Mouse (Mus musculus) kidney, adult 2 months (tissue): ENCODE measurements around the gene Rbfox1. TPM values are rescaled to one million over a fixed set of nuclear protein-coding genes. Genes with fewer than 3 reads are reported as not detected.

ENCODE experiments used
- DNase-seq: peaks from one replicate; pipeline ENCODE4 v3.0.0; 2021
- H3K27ac ChIP-seq: fragments of 200-500 bp; 2 replicates; pipeline ENCODE4 v1.5.1; 2012; ENCODE audit warnings: low read depth, low read length, control low read depth, inconsistent platforms; ENCODE audit not compliant: insufficient read depth
- H3K27me3 ChIP-seq: fragments of 200-500 bp; replicated peaks from 2 replicates; pipeline ENCODE4 v1.6.1; 2012; ENCODE audit warnings: mild to moderate bottlenecking, moderate library complexity, low read length, inconsistent platforms; ENCODE audit not compliant: control insufficient read depth, insufficient read depth
- H3K36me3 ChIP-seq: fragments of 200-500 bp; 2 replicates; pipeline ENCODE4 v1.6.1; 2012; ENCODE audit warnings: mild to moderate bottlenecking, moderate library complexity, low read length, inconsistent platforms; ENCODE audit not compliant: control insufficient read depth, insufficient read depth
- H3K4me1 ChIP-seq: fragments of 200-500 bp; 2 replicates; pipeline ENCODE4 v1.6.1; 2011; ENCODE audit warnings: low read length; ENCODE audit not compliant: control insufficient read depth, insufficient read depth
- H3K4me3 ChIP-seq: fragments of 200-500 bp; 2 replicates; pipeline ENCODE4 v1.5.1; 2011; ENCODE audit warnings: mild to moderate bottlenecking, low read depth, low read length, control low read depth; ENCODE audit not compliant: insufficient read depth
- CTCF ChIP-seq: fragments of 200-500 bp; conservative IDR thresholded peaks from 2 replicates; pipeline ENCODE4 v1.5.1; 2011; ENCODE audit warnings: low read depth, mild to moderate bottlenecking, control low read depth, low read length, moderate library complexity, mixed read lengths; ENCODE audit not compliant: insufficient read depth, insufficient read length
- POLR2A ChIP-seq: fragments of 200-500 bp; IDR thresholded peaks from one replicate; pipeline ENCODE4 v1.6.1; 2011; ENCODE audit warnings: low read depth, low read length, control low read depth
- WGBS: fragments of 180-500 bp; shearing (Covaris S2); methylation state at CpG from one replicate; pipeline ENCODE4 v1.1.7; 2018; 5-methylcytosine and 5-hydroxymethylcytosine counted together
- polyA plus RNA-seq: library from polyadenylated mRNA; depleted of rRNA; stranded (reverse); fragments of >200 nt; gene quantifications from 2 replicates; pipeline ENCODE4 v1.2.3, GENCODE M21; 2012

The Rbfox1 gene
- polyA plus RNA-seq, 1 experiment: 4.2 TPM

DNA sequence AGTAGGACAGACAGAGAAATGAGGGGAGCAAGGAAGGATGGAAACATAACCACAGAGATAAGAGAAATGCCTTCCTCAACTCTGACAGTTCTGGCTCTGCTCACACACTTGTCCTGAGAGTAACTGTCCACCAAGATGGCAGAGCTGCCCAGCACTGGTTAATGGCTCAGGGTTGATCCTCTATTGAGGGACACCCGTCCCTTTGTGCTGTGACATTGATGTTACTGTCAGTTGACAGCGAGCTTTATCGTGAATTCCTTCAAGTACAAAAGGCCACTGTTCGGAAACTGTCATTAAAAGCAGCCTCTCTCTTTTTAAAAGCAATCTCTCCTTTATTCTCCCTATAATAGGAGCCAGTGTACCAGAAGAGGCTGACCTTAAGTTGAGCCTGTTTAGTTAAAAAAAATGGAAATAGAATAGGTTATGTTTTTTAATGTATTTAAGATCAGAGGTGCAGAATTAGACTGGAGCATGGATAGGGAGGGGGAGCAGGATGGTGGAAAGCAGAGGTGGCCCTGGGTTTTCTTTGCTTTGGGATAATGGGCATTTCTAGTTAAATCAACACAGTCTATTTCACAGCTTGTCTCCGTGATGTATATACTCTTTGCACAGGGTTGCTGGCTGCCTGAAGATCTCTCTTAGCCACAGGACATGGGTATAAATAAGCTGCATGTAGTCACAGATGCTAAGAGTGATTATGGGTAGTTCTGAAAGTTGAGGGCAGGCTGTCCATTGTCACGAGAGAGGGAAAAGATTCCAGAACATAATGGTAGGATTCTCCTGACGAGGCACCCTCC is 212.3 kb downstream of the Rbfox1 start:
- no peak overlapping the region for H3K27ac ChIP-seq
- 80% methylated on average over 7 of the region's 7 CpGs for WGBS

DNA sequence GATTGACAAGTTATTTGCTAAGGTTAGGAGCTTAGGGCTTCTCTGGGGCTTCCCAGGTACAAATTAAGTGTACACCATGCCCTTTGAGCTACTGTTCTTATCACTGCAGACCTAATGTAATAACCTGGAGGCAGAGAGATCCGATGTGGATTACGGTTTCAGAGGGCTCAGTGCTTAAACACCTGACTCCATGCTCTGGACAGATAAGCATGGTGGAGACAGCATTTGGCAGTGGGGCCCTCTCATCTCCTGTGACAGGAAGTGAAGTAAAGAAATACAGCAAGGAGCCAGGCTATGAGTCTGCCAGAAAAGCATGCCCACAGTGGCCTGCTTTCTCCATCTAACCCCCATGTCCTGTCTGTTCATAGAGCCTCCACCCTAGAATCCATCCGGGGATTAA is 213.0 kb downstream of the Rbfox1 start:
- DNase-seq: no peak
- Histone ChIP-seq H3K4me1 (no peaks in the 10 kb centered on the region), H3K36me3 (no peaks in the 10 kb centered on the region), H3K4me3 (no peak overlapping the region), H3K27ac (no peak overlapping the region), H3K27me3 (no peaks in the 10 kb centered on the region)
- TF ChIP-seq POLR2A (no peak), CTCF (no peak)
- 91% methylated on average over 3 of the region's 3 CpGs for WGBS

More for the DNA sequence above, 212.3 kb downstream of the Rbfox1 start:
- Histone ChIP-seq H3K27me3 (no peaks in the 10 kb centered on the region), H3K36me3 (no peaks in the 10 kb centered on the region), H3K4me1 (no peaks in the 10 kb centered on the region), H3K4me3 (no peak overlapping the region)
- no peak for DNase-seq
- no peak for TF ChIP-seq POLR2A
- no peak for TF ChIP-seq CTCF

DNA sequence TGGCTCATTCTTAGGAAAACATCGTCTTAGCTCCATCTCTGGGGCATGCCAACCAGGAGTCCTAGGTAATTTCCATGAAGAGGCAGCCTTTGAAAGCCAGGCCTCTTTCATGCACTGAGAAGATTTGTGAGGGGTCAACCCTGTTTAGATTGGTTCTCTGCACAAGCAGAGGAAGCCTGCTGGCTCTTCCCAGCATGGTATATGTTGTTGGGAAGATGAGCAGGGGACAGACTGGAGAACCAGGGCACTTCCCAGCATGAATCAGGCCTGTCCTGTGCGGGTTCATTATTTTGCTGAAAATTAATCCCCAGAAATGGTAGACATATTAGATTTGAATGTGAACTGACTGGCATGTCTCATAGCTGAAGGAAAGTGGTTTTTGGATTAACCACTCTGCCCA is 214.4 kb downstream of the Rbfox1 start:
- 81% methylated on average over 2 of the region's 2 CpGs for WGBS
- no peaks in the 10 kb centered on the region for H3K4me1 ChIP-seq
- no peaks in the 10 kb centered on the region for H3K36me3 ChIP-seq
- TF ChIP-seq CTCF: no peak
- no peak for TF ChIP-seq POLR2A
- no peak for DNase-seq
- H3K27ac ChIP-seq: no peak overlapping the region
- no peaks in the 10 kb centered on the region for H3K27me3 ChIP-seq
- H3K4me3 ChIP-seq: no peak overlapping the region

DNA sequence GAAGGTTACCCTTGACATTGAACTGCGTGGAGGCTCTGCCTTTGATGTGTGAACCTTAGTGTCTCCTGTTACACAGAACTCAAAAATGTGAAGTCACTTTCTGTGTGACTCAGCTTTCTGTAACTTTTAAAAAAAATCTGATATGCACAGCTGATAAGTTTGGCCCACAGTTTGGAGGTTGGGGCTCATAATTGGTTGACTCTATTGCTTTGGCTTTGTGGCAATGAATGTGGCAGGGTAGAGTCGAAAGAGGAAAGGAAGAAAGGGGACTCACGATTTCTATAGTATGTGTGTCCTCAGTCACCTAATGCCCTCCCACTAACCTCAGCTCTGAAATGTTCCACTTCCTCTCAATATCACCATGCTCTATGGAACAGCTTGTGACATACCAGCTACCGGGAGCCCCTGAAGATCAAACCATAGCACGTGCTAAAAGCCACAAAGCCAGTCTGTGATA is 215.3 kb downstream of the Rbfox1 start:
- DNase-seq: no peak
- TF ChIP-seq POLR2A (no peak), CTCF (no peak)

DNA sequence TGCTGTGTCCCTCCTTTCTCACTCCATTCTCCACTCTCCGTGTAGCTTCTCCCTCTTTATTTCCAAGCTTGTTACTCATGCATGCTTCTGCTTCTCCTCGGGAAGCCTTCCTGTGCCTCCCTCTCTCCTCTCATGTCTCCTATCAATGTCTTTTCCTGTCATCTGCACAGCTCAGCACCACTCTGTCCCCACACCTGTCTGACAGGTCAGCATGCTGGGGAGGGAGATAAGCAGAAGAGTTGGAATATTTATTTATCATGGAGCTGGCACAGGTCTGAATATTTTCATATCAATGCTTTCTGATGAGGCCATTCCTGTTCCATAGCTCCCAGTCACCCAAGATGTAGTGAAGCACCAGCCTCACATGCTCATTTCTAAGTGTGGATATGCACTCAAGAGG is 218.6 kb downstream of the Rbfox1 start:
- no peaks in the 10 kb centered on the region for H3K27me3 ChIP-seq
- 65% methylated on average over 2 of the region's 2 CpGs for WGBS
- no peak overlapping the region for H3K27ac ChIP-seq
- no peak overlapping the region for H3K4me3 ChIP-seq
- H3K4me1 ChIP-seq: no peaks in the 10 kb centered on the region
- TF ChIP-seq CTCF: no peak
- no peak for TF ChIP-seq POLR2A
- DNase-seq: no peak
- no peaks in the 10 kb centered on the region for H3K36me3 ChIP-seq

More for the DNA sequence above, 215.3 kb downstream of the Rbfox1 start:
- Histone ChIP-seq H3K27ac (no peak overlapping the region), H3K4me3 (no peak overlapping the region), H3K36me3 (no peaks in the 10 kb centered on the region), H3K27me3 (no peaks in the 10 kb centered on the region), H3K4me1 (no peaks in the 10 kb centered on the region)
- WGBS: 63% methylated on average over 5 of the region's 5 CpGs

DNA sequence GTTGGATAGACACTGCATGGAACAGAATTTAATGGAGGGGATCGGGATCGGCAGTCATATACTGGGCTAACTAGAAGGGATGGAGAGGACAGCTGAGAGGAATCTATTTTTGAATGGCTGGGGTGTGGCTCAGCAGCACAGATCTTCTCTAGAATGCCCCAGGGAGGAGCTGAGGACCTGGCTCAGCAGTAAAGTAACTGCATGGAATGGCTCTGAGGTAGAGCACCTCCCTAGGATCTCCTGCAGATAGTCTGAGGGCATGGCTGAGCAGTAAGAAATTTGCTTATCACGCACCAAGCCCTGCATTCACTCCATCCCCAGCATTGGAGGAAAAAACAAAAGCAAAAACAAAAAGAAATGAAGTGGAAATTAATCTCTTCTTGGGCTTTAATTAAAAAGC is 225.0 kb downstream of the Rbfox1 start:
- H3K4me3 ChIP-seq: no peak overlapping the region
- TF ChIP-seq CTCF (no peak), POLR2A (no peak)
- no peak overlapping the region for H3K27ac ChIP-seq
- no peak for DNase-seq
- WGBS: 92% methylated on average over 3 of the region's 3 CpGs
- no peaks in the 10 kb centered on the region for H3K4me1 ChIP-seq
- H3K27me3 ChIP-seq: no peaks in the 10 kb centered on the region
- no peaks in the 10 kb centered on the region for H3K36me3 ChIP-seq

DNA sequence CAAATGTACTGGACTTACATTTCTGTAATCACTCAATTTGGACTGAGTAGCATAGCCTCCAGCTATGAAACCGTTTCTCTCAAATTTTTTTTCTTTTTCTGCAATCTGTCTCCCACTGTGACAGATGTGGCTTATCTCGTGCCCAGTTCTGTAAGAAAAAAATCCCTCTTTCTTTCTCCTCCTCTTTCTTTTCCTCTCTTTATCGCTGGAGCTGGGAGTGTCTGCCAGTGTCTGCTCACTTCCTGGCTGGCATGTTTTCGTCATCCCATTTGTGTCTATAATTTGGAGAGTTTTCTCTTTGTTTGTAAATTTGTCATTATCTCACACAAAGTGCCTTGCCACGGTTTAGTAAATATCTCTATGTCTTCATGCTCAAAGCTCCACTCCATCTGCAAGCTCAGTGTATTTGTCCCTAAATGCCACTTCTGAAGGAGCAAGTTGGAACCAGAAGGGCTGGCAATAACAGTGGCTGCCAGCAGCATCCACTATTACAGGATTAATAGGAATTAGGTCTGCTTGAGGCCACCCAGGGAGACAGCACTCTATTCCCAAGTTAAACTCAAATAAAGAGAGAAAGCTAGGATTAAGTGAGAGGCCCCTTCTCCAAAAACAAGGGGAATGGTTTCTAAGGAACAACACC is 228.8 kb downstream of the Rbfox1 start:
- 50% methylated on average over 5 of the region's 5 CpGs for WGBS
- TF ChIP-seq POLR2A: no peak
- no peak for TF ChIP-seq CTCF
- no peak for DNase-seq

More for the DNA sequence above, 228.8 kb downstream of the Rbfox1 start:
- Histone ChIP-seq H3K27ac (no peak overlapping the region), H3K36me3 (no peaks in the 10 kb centered on the region), H3K4me3 (no peak overlapping the region), H3K27me3 (no peaks in the 10 kb centered on the region), H3K4me1 (no peaks in the 10 kb centered on the region)
